Mouse (Mus musculus) erythroblast, embryonic 14.5 days (primary cell): ENCODE measurements at regions not wholly inside any gene's neighbourhood (a gene's known extent, or its start where the extent isn't known, plus 50 kb on each side); places are given as distances from the start of the nearest gene placed in this dataset.

Source experiments
- GATA1 ChIP-seq: IDR thresholded peaks from 2 replicates; pipeline ENCODE4 v1.6.1; 2012; ENCODE audit warnings: low read length, inconsistent platforms, mixed read lengths
- TAL1 ChIP-seq: IDR thresholded peaks from 3 replicates; pipeline ENCODE4 v1.6.1; 2012; ENCODE audit warnings: low read length, inconsistent platforms, mixed read lengths

GRCm38 (mm10) chr13:45238258-45238657 is 151.3 kb upstream of the Mylip start:
- TF ChIP-seq GATA1 (no peak), TAL1 (no peak)
